Mouse (Mus musculus): Measurements from ENCODE around the gene Plcl2. TPM values are rescaled to one million over a fixed set of nuclear protein-coding genes. Genes with fewer than 3 reads are reported as not detected.

Gene Plcl2
- polyA plus RNA-seq, 1 experiment from 2014 or later: 6.7 TPM

DNA sequence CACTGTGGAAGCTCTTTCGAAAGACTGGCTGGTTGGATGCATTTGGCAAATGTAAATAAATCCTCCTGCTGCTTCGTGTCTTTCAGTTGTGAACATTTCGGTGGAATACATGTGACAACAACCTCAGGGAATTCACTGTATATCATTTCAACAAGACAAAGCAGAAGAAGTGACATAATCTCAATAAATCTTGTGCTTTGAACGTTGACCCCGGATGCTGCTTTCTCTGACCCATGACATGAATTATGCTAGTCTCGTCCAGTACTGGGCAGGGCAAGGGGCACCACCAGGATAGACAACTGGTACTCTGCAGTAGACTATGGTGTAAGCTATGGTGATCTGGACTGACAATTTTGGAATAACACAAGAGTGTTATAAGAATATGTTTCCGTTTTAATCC lies 28.3 kb upstream of the Plcl2 start:
- Histone ChIP-seq H3K9ac (ENCODE audit: low read depth, low read length) (no peak overlapping the region), H3K36me3 (ENCODE audit: control insufficient read depth, insufficient read depth, low read length) (no peaks in the 10 kb centered on the region), H3K27me3 (ENCODE audit: control insufficient read depth, insufficient read depth, low read length) (no peaks in the 10 kb centered on the region), H3K4me1 (replicated peaks; ENCODE audit: control insufficient read depth, insufficient read depth, low read length) (no peaks in the 10 kb centered on the region), H3K4me2 (replicated peaks; ENCODE audit: low read depth, low read length) (no peak overlapping the region), H3K27ac (ENCODE audit: low read depth, low read length) (no peak overlapping the region), H3K4me3 (ENCODE audit: low read depth, low read length) (no peak overlapping the region), H3K9me3 (ENCODE audit: control insufficient read depth, low read length) (no peaks in the 10 kb centered on the region)
- ATAC-seq (ENCODE audit: low FRiP score): no peak
- 81% methylated on average over 7 of the region's 7 CpGs for WGBS
- DNase-seq (ENCODE audit: low spot score): no peak

GRCm38 (mm10) chr17:50483700-50484099 lies 25.5 kb upstream of the Plcl2 start:
- DNase-seq (ENCODE audit: low spot score): no peak
- H3K4me1 ChIP-seq (replicated peaks; ENCODE audit: control insufficient read depth, insufficient read depth, low read length): no peaks in the 10 kb centered on the region
- 87% methylated on average over 7 of the region's 7 CpGs for WGBS
- no peaks in the 10 kb centered on the region for H3K9me3 ChIP-seq (ENCODE audit: control insufficient read depth, low read length)
- H3K27ac ChIP-seq (ENCODE audit: low read depth, low read length): no peak overlapping the region
- no peak for ATAC-seq (ENCODE audit: low FRiP score)
- no peaks in the 10 kb centered on the region for H3K36me3 ChIP-seq (ENCODE audit: control insufficient read depth, insufficient read depth, low read length)
- H3K4me2 ChIP-seq (replicated peaks; ENCODE audit: low read depth, low read length): no peak overlapping the region
- H3K27me3 ChIP-seq (ENCODE audit: control insufficient read depth, insufficient read depth, low read length): no peaks in the 10 kb centered on the region
- H3K9ac ChIP-seq (ENCODE audit: low read depth, low read length): no peak overlapping the region
- no peak overlapping the region for H3K4me3 ChIP-seq (ENCODE audit: low read depth, low read length)

DNA sequence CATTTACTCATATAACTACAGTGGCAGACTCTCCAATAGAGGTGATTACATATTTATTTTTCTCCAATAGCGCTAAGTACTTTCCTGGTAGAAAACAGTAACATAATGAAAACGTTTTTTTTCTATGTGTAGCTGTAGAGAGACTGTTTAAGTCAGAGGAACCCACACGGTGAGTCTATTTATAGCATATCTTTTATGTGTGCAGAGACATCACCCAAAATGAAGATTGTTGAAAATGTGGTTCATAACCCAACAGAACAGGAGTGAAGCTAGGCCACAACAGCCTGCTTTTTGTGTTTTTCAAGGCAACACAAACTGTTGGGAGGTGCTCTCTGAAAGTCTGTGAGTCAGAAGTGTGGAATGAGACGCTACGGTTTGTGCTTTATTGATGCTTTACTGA lies 24.2 kb upstream of the Plcl2 start:
- DNase-seq (ENCODE audit: low spot score): no peak
- 86% methylated on average over 5 of the region's 5 CpGs for WGBS
- no peaks in the 10 kb centered on the region for H3K27me3 ChIP-seq (ENCODE audit: control insufficient read depth, insufficient read depth, low read length)
- no peak overlapping the region for H3K9ac ChIP-seq (ENCODE audit: low read depth, low read length)
- no peak overlapping the region for H3K4me2 ChIP-seq (replicated peaks; ENCODE audit: low read depth, low read length)
- no peak for ATAC-seq (ENCODE audit: low FRiP score)
- H3K36me3 ChIP-seq (ENCODE audit: control insufficient read depth, insufficient read depth, low read length): no peaks in the 10 kb centered on the region
- H3K4me3 ChIP-seq (ENCODE audit: low read depth, low read length): no peak overlapping the region
- no peaks in the 10 kb centered on the region for H3K4me1 ChIP-seq (replicated peaks; ENCODE audit: control insufficient read depth, insufficient read depth, low read length)
- no peaks in the 10 kb centered on the region for H3K9me3 ChIP-seq (ENCODE audit: control insufficient read depth, low read length)
- no peak overlapping the region for H3K27ac ChIP-seq (ENCODE audit: low read depth, low read length)

DNA sequence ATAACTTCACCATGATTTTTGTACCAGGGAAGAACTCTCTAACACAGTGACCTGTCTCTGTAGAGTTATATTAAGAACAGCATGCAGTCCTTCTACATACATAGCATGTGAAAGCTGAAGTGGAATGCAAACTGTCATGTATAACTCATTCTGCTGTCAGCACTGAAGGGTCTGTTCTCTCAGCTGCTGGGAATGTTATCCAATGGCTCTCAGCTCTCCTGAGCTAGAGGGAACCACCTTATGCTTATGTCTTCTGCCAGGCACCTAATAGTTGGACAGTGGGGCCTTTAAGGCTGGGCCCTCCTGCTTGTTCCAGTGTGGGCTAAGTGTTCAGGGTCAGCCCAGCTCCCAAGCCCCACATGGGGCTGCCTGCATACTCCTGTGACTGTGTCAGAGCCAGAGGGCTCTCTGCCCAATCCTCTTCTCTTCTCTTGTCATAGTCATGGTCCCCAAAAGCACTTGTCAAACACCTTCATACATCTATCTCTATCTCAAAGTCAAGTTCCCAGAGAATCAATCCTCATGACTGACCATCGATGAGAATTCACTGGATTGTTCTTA lies 22.1 kb upstream of the Plcl2 start:
- H3K27me3 ChIP-seq (ENCODE audit: control insufficient read depth, insufficient read depth, low read length): no peaks in the 10 kb centered on the region
- no peak for DNase-seq (ENCODE audit: low spot score)
- no peak overlapping the region for H3K4me3 ChIP-seq (ENCODE audit: low read depth, low read length)
- no peaks in the 10 kb centered on the region for H3K36me3 ChIP-seq (ENCODE audit: control insufficient read depth, insufficient read depth, low read length)
- H3K27ac ChIP-seq (ENCODE audit: low read depth, low read length): no peak overlapping the region
- no peak for ATAC-seq (ENCODE audit: low FRiP score)
- WGBS: 90% methylated on average over 1 of the region's 1 CpGs
- no peaks in the 10 kb centered on the region for H3K4me1 ChIP-seq (replicated peaks; ENCODE audit: control insufficient read depth, insufficient read depth, low read length)
- H3K9me3 ChIP-seq (ENCODE audit: control insufficient read depth, low read length): no peaks in the 10 kb centered on the region
- H3K9ac ChIP-seq (ENCODE audit: low read depth, low read length): no peak overlapping the region
- H3K4me2 ChIP-seq (replicated peaks; ENCODE audit: low read depth, low read length): no peak overlapping the region

- no peak for ATAC-seq (ENCODE audit: low FRiP score)
- H3K4me3 ChIP-seq (ENCODE audit: low read depth, low read length): no peak overlapping the region
- H3K4me2 ChIP-seq (replicated peaks; ENCODE audit: low read depth, low read length): no peak overlapping the region
- no peak overlapping the region for H3K9ac ChIP-seq (ENCODE audit: low read depth, low read length)
- no peak for DNase-seq (ENCODE audit: low spot score)
- H3K4me1 ChIP-seq (replicated peaks; ENCODE audit: control insufficient read depth, insufficient read depth, low read length): no peaks in the 10 kb centered on the region
- H3K27ac ChIP-seq (ENCODE audit: low read depth, low read length): no peak overlapping the region
- WGBS: 83% methylated on average over 3 of the region's 3 CpGs
- H3K27me3 ChIP-seq (ENCODE audit: control insufficient read depth, insufficient read depth, low read length): no peaks in the 10 kb centered on the region
- H3K36me3 ChIP-seq (ENCODE audit: control insufficient read depth, insufficient read depth, low read length): no peaks in the 10 kb centered on the region
- no peaks in the 10 kb centered on the region for H3K9me3 ChIP-seq (ENCODE audit: control insufficient read depth, low read length)
These were observed 21.5 kb upstream of the Plcl2 start for GRCm38 (mm10) chr17:50487670-50488069.

- Histone ChIP-seq H3K36me3 (ENCODE audit: control insufficient read depth, insufficient read depth, low read length) (no peaks in the 10 kb centered on the region), H3K27ac (ENCODE audit: low read depth, low read length) (no peak overlapping the region), H3K4me2 (replicated peaks; ENCODE audit: low read depth, low read length) (no peak overlapping the region), H3K4me1 (replicated peaks; ENCODE audit: control insufficient read depth, insufficient read depth, low read length) (no peaks in the 10 kb centered on the region), H3K4me3 (ENCODE audit: low read depth, low read length) (no peak overlapping the region), H3K9me3 (ENCODE audit: control insufficient read depth, low read length) (no peaks in the 10 kb centered on the region), H3K27me3 (ENCODE audit: control insufficient read depth, insufficient read depth, low read length) (no peaks in the 10 kb centered on the region), H3K9ac (ENCODE audit: low read depth, low read length) (no peak overlapping the region)
- DNase-seq (ENCODE audit: low spot score) (no peak), ATAC-seq (ENCODE audit: low FRiP score) (no peak)
- WGBS: 82% methylated on average over 3 of the region's 3 CpGs
These were observed 20.8 kb upstream of the Plcl2 start for GRCm38 (mm10) chr17:50488406-50488805.

GRCm38 (mm10) chr17:50488895-50489294 lies 20.3 kb upstream of the Plcl2 start:
- no peak overlapping the region for H3K9ac ChIP-seq (ENCODE audit: low read depth, low read length)
- no peak overlapping the region for H3K4me2 ChIP-seq (replicated peaks; ENCODE audit: low read depth, low read length)
- no peak for DNase-seq (ENCODE audit: low spot score)
- no peaks in the 10 kb centered on the region for H3K27me3 ChIP-seq (ENCODE audit: control insufficient read depth, insufficient read depth, low read length)
- ATAC-seq (ENCODE audit: low FRiP score): no peak
- WGBS: 93% methylated on average over 2 of the region's 2 CpGs
- no peaks in the 10 kb centered on the region for H3K4me1 ChIP-seq (replicated peaks; ENCODE audit: control insufficient read depth, insufficient read depth, low read length)
- H3K9me3 ChIP-seq (ENCODE audit: control insufficient read depth, low read length): no peaks in the 10 kb centered on the region
- H3K27ac ChIP-seq (ENCODE audit: low read depth, low read length): no peak overlapping the region
- H3K4me3 ChIP-seq (ENCODE audit: low read depth, low read length): no peak overlapping the region
- no peaks in the 10 kb centered on the region for H3K36me3 ChIP-seq (ENCODE audit: control insufficient read depth, insufficient read depth, low read length)

GRCm38 (mm10) chr17:50490644-50491430 lies 18.4 kb upstream of the Plcl2 start:
- ATAC-seq (ENCODE audit: low FRiP score): no peak

GRCm38 (mm10) chr17:50491496-50491895 lies 17.7 kb upstream of the Plcl2 start:
- ATAC-seq (ENCODE audit: low FRiP score) (no peak), DNase-seq (ENCODE audit: low spot score) (no peak)
- Histone ChIP-seq H3K4me2 (replicated peaks; ENCODE audit: low read depth, low read length) (no peak overlapping the region), H3K27me3 (ENCODE audit: control insufficient read depth, insufficient read depth, low read length) (no peaks in the 10 kb centered on the region), H3K36me3 (ENCODE audit: control insufficient read depth, insufficient read depth, low read length) (no peaks in the 10 kb centered on the region), H3K9me3 (ENCODE audit: control insufficient read depth, low read length) (no peaks in the 10 kb centered on the region), H3K4me1 (replicated peaks; ENCODE audit: control insufficient read depth, insufficient read depth, low read length) (no peaks in the 10 kb centered on the region), H3K9ac (ENCODE audit: low read depth, low read length) (no peak overlapping the region), H3K4me3 (ENCODE audit: low read depth, low read length) (no peak overlapping the region), H3K27ac (ENCODE audit: low read depth, low read length) (no peak overlapping the region)
- 91% methylated on average over 3 of the region's 3 CpGs for WGBS

More at GRCm38 (mm10) chr17:50490644-50491430, 18.4 kb upstream of the Plcl2 start:
- H3K4me2 ChIP-seq (replicated peaks; ENCODE audit: low read depth, low read length): no peak overlapping the region
- no peaks in the 10 kb centered on the region for H3K9me3 ChIP-seq (ENCODE audit: control insufficient read depth, low read length)
- no peaks in the 10 kb centered on the region for H3K27me3 ChIP-seq (ENCODE audit: control insufficient read depth, insufficient read depth, low read length)
- 92% methylated on average over 11 of the region's 11 CpGs for WGBS
- DNase-seq (ENCODE audit: low spot score): no peak
- H3K4me1 ChIP-seq (replicated peaks; ENCODE audit: control insufficient read depth, insufficient read depth, low read length): no peaks in the 10 kb centered on the region
- no peaks in the 10 kb centered on the region for H3K36me3 ChIP-seq (ENCODE audit: control insufficient read depth, insufficient read depth, low read length)
- no peak overlapping the region for H3K27ac ChIP-seq (ENCODE audit: low read depth, low read length)
- H3K4me3 ChIP-seq (ENCODE audit: low read depth, low read length): no peak overlapping the region
- no peak overlapping the region for H3K9ac ChIP-seq (ENCODE audit: low read depth, low read length)
